Mouse (Mus musculus): Measurements from ENCODE around the gene B3gntl1.

- no peak for TF ChIP-seq CTCF (IDR thresholded peaks at IDR 0.05; ENCODE audit: control insufficient read depth, insufficient read depth, insufficient replicate concordance, low read depth, low read length)
- TF ChIP-seq POLR2A (IDR thresholded peaks at IDR 0.05; ENCODE audit: control insufficient read depth, low read depth, low read length) = no peak
Observed at GRCm38 (mm10) chr11:121706521-121707005, 33.6 kb upstream of the B3gntl1 start.
